Mouse (Mus musculus): ENCODE data around the gene 2310009B15Rik.

- TF ChIP-seq CTCF (IDR thresholded peaks at IDR 0.05; ENCODE audit: control insufficient read depth, insufficient read depth, insufficient read length) (no peak), USF1 (IDR thresholded peaks at IDR 0.05; ENCODE audit: low read depth) (no peak), MYOD1 (IDR thresholded peaks at IDR 0.05; ENCODE audit: control insufficient read depth, insufficient read length, low read depth) (no peak), CEBPB (IDR thresholded peaks at IDR 0.05; ENCODE audit: low read depth) (no peak)
Measured at GRCm38 (mm10) chr1:138831309-138831708, 25.3 kb downstream of the 2310009B15Rik start.
